Mouse (Mus musculus) testis, adult 2 months (tissue): ENCODE data around the gene Hist1h2bq.

Source experiments
- CTCF ChIP-seq: fragments of 200-500 bp; IDR thresholded peaks from 2 replicates; pipeline ENCODE4 v1.5.1; 2012; ENCODE audit warnings: low read depth, mild to moderate bottlenecking, inconsistent platforms, low read length, moderate library complexity; ENCODE audit not compliant: control insufficient read depth, insufficient read depth, insufficient replicate concordance
- POLR2A ChIP-seq: fragments of 200-500 bp; IDR thresholded peaks from 2 replicates; pipeline ENCODE4 v1.6.1; 2012; ENCODE audit warnings: low read depth, mild to moderate bottlenecking, inconsistent platforms, low read length, moderate library complexity; ENCODE audit not compliant: control insufficient read depth

GRCm38 (mm10) chr13:21787760-21788593 is 22.0 kb downstream of the Hist1h2bq start:
- TF ChIP-seq POLR2A (no peak), CTCF (no peak)
